Mouse (Mus musculus): ENCODE measurements around the gene Csgalnact2. TPM values are rescaled to one million over a fixed set of nuclear protein-coding genes. Genes with fewer than 3 reads are reported as not detected.

Gene Csgalnact2
- polyA plus RNA-seq, 1 experiment from 2014 or later: 14.8 TPM

DNA sequence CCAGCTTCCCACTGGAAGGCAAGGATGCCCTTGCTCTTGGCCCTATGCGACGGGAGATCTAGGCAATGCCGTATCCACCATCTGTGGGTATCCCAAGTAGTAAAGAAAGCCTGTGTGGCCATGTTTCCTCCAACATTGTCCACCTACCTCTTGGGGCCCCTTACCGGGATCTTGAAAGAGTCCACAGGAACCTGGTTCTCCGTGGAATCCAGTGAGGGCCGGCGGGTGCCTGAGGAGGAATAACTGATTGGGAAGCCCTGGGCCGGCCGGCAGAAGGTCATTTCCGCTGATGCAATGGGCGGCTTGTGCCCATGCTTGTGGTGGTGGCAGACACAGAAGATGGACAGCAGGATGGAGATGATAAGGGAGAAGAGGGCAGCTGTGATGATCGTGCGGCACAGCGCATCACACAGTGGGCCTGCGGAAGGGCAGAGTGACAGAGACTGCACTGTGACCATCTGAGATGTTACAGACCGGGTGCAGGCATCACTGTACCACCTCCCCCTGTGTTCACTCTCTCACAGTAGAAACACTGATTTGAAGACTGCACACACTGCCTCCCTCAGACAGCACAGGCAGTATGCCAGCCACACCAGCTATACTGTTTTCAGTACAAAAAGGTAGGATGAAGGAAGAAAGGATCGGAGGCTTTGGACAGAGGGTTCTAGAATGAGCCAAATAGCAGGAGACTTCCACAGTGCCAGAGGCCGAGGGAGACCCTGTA is 34.5 kb upstream of the Csgalnact2 start:
- Histone ChIP-seq H3K27ac (ENCODE audit: low read depth) (no peak overlapping the region), H3K9ac (ENCODE audit: low read length) (no peak overlapping the region), H3K9me3 (ENCODE audit: control insufficient read depth, low read length) (no peaks in the 10 kb centered on the region), H3K4me1 (replicated peaks; ENCODE audit: control insufficient read depth, insufficient read depth, low read length) (no peaks in the 10 kb centered on the region), H3K4me3 (ENCODE audit: low read depth, low read length) (no peak overlapping the region), H3K4me2 (ENCODE audit: low read length) (no peak overlapping the region), H3K27me3 (replicated peaks; ENCODE audit: control insufficient read depth, insufficient read depth, low read length) (no peaks in the 10 kb centered on the region), H3K36me3 (ENCODE audit: control insufficient read depth, insufficient read depth, low read length) (no peaks in the 10 kb centered on the region)
- 92% methylated on average over 18 of the region's 18 CpGs for WGBS
- ATAC-seq (replicated peaks; ENCODE audit: low FRiP score, low TSS enrichment, low read depth): no peak
- no peak for DNase-seq (ENCODE audit: low spot score)

- Histone ChIP-seq H3K36me3 (ENCODE audit: control insufficient read depth, insufficient read depth, low read length) (no peaks in the 10 kb centered on the region), H3K9ac (ENCODE audit: low read length) (no peak overlapping the region), H3K27ac (ENCODE audit: low read depth) (no peak overlapping the region), H3K27me3 (replicated peaks; ENCODE audit: control insufficient read depth, insufficient read depth, low read length) (no peaks in the 10 kb centered on the region), H3K4me2 (ENCODE audit: low read length) (no peak overlapping the region), H3K4me3 (ENCODE audit: low read depth, low read length) (no peak overlapping the region), H3K4me1 (replicated peaks; ENCODE audit: control insufficient read depth, insufficient read depth, low read length) (no peaks in the 10 kb centered on the region), H3K9me3 (ENCODE audit: control insufficient read depth, low read length) (no peaks in the 10 kb centered on the region)
- no peak for DNase-seq (ENCODE audit: low spot score)
- WGBS: 87% methylated on average over 7 of the region's 7 CpGs
- ATAC-seq (replicated peaks; ENCODE audit: low FRiP score, low TSS enrichment, low read depth): no peak
These were observed 32.4 kb upstream of the Csgalnact2 start for GRCm38 (mm10) chr6:118171386-118171785.

DNA sequence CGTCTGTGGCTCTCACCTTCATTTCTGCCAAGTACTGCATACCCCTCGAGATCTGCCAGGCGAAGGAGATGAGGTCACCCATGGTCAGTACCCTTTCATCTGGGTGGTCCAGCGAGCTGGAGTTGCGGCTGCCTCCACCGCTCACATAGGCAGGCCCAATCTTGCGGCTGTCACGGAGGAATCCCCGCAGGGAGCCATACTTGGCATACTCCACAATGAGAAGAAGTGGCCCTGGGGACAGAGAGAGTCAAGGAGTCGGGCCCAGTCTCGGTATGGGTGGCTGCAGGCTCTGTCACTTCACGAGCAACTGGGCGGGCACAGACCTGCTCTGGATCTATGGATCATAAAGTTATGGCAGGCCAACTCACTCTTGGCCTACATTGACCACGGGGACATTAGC is 29.2 kb upstream of the Csgalnact2 start:
- ATAC-seq (replicated peaks; ENCODE audit: low FRiP score, low TSS enrichment, low read depth) (no peak), DNase-seq (ENCODE audit: low spot score) (no peak)
- H3K4me3 ChIP-seq (ENCODE audit: low read depth, low read length): no peak overlapping the region
- WGBS: 88% methylated on average over 14 of the region's 14 CpGs
- H3K4me2 ChIP-seq (ENCODE audit: low read length): no peak overlapping the region
- no peaks in the 10 kb centered on the region for H3K27me3 ChIP-seq (replicated peaks; ENCODE audit: control insufficient read depth, insufficient read depth, low read length)
- no peaks in the 10 kb centered on the region for H3K36me3 ChIP-seq (ENCODE audit: control insufficient read depth, insufficient read depth, low read length)
- no peak overlapping the region for H3K9ac ChIP-seq (ENCODE audit: low read length)
- no peak overlapping the region for H3K27ac ChIP-seq (ENCODE audit: low read depth)
- H3K9me3 ChIP-seq (ENCODE audit: control insufficient read depth, low read length): no peaks in the 10 kb centered on the region
- no peaks in the 10 kb centered on the region for H3K4me1 ChIP-seq (replicated peaks; ENCODE audit: control insufficient read depth, insufficient read depth, low read length)

- Histone ChIP-seq H3K27me3 (replicated peaks; ENCODE audit: control insufficient read depth, insufficient read depth, low read length) (no peaks in the 10 kb centered on the region), H3K4me2 (ENCODE audit: low read length) (no peak overlapping the region), H3K4me3 (ENCODE audit: low read depth, low read length) (no peak overlapping the region), H3K36me3 (ENCODE audit: control insufficient read depth, insufficient read depth, low read length) (no peaks in the 10 kb centered on the region), H3K9me3 (ENCODE audit: control insufficient read depth, low read length) (no peaks in the 10 kb centered on the region), H3K4me1 (replicated peaks; ENCODE audit: control insufficient read depth, insufficient read depth, low read length) (no peaks in the 10 kb centered on the region), H3K9ac (ENCODE audit: low read length) (no peak overlapping the region), H3K27ac (ENCODE audit: low read depth) (no peak overlapping the region)
- no peak for ATAC-seq (replicated peaks; ENCODE audit: low FRiP score, low TSS enrichment, low read depth)
- DNase-seq (ENCODE audit: low spot score): no peak
- 87% methylated on average over 9 of the region's 9 CpGs for WGBS
These were observed 28.1 kb upstream of the Csgalnact2 start for GRCm38 (mm10) chr6:118167013-118167412.

- no peaks in the 10 kb centered on the region for H3K4me1 ChIP-seq (replicated peaks; ENCODE audit: control insufficient read depth, insufficient read depth, low read length)
- no peaks in the 10 kb centered on the region for H3K27me3 ChIP-seq (replicated peaks; ENCODE audit: control insufficient read depth, insufficient read depth, low read length)
- DNase-seq (ENCODE audit: low spot score): no peak
- no peak overlapping the region for H3K27ac ChIP-seq (ENCODE audit: low read depth)
- no peak for ATAC-seq (replicated peaks; ENCODE audit: low FRiP score, low TSS enrichment, low read depth)
- H3K9me3 ChIP-seq (ENCODE audit: control insufficient read depth, low read length): no peaks in the 10 kb centered on the region
- WGBS: 95% methylated on average over 1 of the region's 1 CpGs
- no peak overlapping the region for H3K4me3 ChIP-seq (ENCODE audit: low read depth, low read length)
- H3K36me3 ChIP-seq (ENCODE audit: control insufficient read depth, insufficient read depth, low read length): no peaks in the 10 kb centered on the region
- H3K4me2 ChIP-seq (ENCODE audit: low read length): no peak overlapping the region
- H3K9ac ChIP-seq (ENCODE audit: low read length): no peak overlapping the region
These were observed 26.6 kb upstream of the Csgalnact2 start for GRCm38 (mm10) chr6:118165516-118165915.

DNA sequence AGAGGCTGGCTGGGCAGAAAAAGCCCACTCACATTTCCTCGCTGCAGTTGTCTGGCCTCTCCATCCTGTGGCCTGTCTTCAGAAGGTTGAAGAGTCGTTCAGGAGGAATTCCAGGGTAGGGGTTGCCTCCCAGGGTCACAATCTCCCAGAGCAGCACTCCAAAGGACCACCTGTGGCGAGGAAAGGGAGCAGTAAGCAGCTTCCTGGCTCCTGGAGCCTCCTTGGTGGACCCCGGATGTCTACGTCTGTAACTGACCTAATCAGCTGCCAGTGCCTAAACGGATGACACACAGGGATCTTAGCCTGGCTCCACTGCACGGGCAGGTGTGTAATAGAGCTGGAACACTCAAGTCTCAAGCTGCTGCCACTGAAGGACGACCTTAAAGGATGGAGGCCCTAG is 25.8 kb upstream of the Csgalnact2 start:
- DNase-seq (ENCODE audit: low spot score): no peak

GRCm38 (mm10) chr6:118163086-118163485 is 24.1 kb upstream of the Csgalnact2 start:
- Histone ChIP-seq H3K27ac (ENCODE audit: low read depth) (no peak overlapping the region), H3K4me3 (ENCODE audit: low read depth, low read length) (no peak overlapping the region), H3K36me3 (ENCODE audit: control insufficient read depth, insufficient read depth, low read length) (no peaks in the 10 kb centered on the region), H3K9me3 (ENCODE audit: control insufficient read depth, low read length) (no peaks in the 10 kb centered on the region), H3K4me1 (replicated peaks; ENCODE audit: control insufficient read depth, insufficient read depth, low read length) (no peaks in the 10 kb centered on the region), H3K27me3 (replicated peaks; ENCODE audit: control insufficient read depth, insufficient read depth, low read length) (no peaks in the 10 kb centered on the region), H3K4me2 (ENCODE audit: low read length) (no peak overlapping the region), H3K9ac (ENCODE audit: low read length) (no peak overlapping the region)
- ATAC-seq (replicated peaks; ENCODE audit: low FRiP score, low TSS enrichment, low read depth): no peak
- DNase-seq (ENCODE audit: low spot score): no peak
- WGBS: 77% methylated on average over 2 of the region's 2 CpGs

More for the DNA sequence above, 25.8 kb upstream of the Csgalnact2 start:
- no peak for ATAC-seq (replicated peaks; ENCODE audit: low FRiP score, low TSS enrichment, low read depth)
- no peak overlapping the region for H3K4me3 ChIP-seq (ENCODE audit: low read depth, low read length)
- no peaks in the 10 kb centered on the region for H3K4me1 ChIP-seq (replicated peaks; ENCODE audit: control insufficient read depth, insufficient read depth, low read length)
- no peak overlapping the region for H3K9ac ChIP-seq (ENCODE audit: low read length)
- WGBS: 63% methylated on average over 8 of the region's 8 CpGs
- H3K27ac ChIP-seq (ENCODE audit: low read depth): no peak overlapping the region
- no peak overlapping the region for H3K4me2 ChIP-seq (ENCODE audit: low read length)
- no peaks in the 10 kb centered on the region for H3K36me3 ChIP-seq (ENCODE audit: control insufficient read depth, insufficient read depth, low read length)
- H3K27me3 ChIP-seq (replicated peaks; ENCODE audit: control insufficient read depth, insufficient read depth, low read length): no peaks in the 10 kb centered on the region
- no peaks in the 10 kb centered on the region for H3K9me3 ChIP-seq (ENCODE audit: control insufficient read depth, low read length)

GRCm38 (mm10) chr6:118162457-118163082 is 23.6 kb upstream of the Csgalnact2 start:
- WGBS: 88% methylated on average over 12 of the region's 12 CpGs
- Histone ChIP-seq H3K36me3 (ENCODE audit: control insufficient read depth, insufficient read depth, low read length) (no peaks in the 10 kb centered on the region), H3K9ac (ENCODE audit: low read length) (no peak overlapping the region), H3K27ac (ENCODE audit: low read depth) (no peak overlapping the region), H3K9me3 (ENCODE audit: control insufficient read depth, low read length) (no peaks in the 10 kb centered on the region), H3K4me2 (ENCODE audit: low read length) (no peak overlapping the region), H3K4me1 (replicated peaks; ENCODE audit: control insufficient read depth, insufficient read depth, low read length) (no peaks in the 10 kb centered on the region), H3K4me3 (ENCODE audit: low read depth, low read length) (no peak overlapping the region), H3K27me3 (replicated peaks; ENCODE audit: control insufficient read depth, insufficient read depth, low read length) (no peaks in the 10 kb centered on the region)
- ATAC-seq (replicated peaks; ENCODE audit: low FRiP score, low TSS enrichment, low read depth) (no peak), DNase-seq (ENCODE audit: low spot score) (no peak)

- Histone ChIP-seq H3K4me1 (replicated peaks; ENCODE audit: control insufficient read depth, insufficient read depth, low read length) (no peaks in the 10 kb centered on the region), H3K9me3 (ENCODE audit: control insufficient read depth, low read length) (no peaks in the 10 kb centered on the region), H3K4me2 (ENCODE audit: low read length) (no peak overlapping the region), H3K36me3 (ENCODE audit: control insufficient read depth, insufficient read depth, low read length) (no peaks in the 10 kb centered on the region), H3K27me3 (replicated peaks; ENCODE audit: control insufficient read depth, insufficient read depth, low read length) (no peaks in the 10 kb centered on the region), H3K9ac (ENCODE audit: low read length) (no peak overlapping the region), H3K27ac (ENCODE audit: low read depth) (no peak overlapping the region), H3K4me3 (ENCODE audit: low read depth, low read length) (no peak overlapping the region)
- WGBS: 83% methylated on average over 5 of the region's 5 CpGs
- DNase-seq (ENCODE audit: low spot score): no peak
- no peak for ATAC-seq (replicated peaks; ENCODE audit: low FRiP score, low TSS enrichment, low read depth)
These were observed 14.2 kb upstream of the Csgalnact2 start for GRCm38 (mm10) chr6:118153091-118153490.

Data from intestine, embryonic 14.5 days (tissue).